Mouse (Mus musculus) ES-E14 (cell line): ENCODE measurements around the gene Celf5. TPM values are rescaled to one million over a fixed set of nuclear protein-coding genes. Genes with fewer than 3 reads are reported as not detected.

Experiments
- DNase-seq: peaks from one replicate; pipeline ENCODE4 v3.0.0-alpha.2; 2013; ENCODE audit warnings: low read depth, low spot score
- H3K27ac ChIP-seq: 2 replicates; pipeline ENCODE4 v1.5.1; 2012; ENCODE audit warnings: low read depth, mild to moderate bottlenecking, low read length, moderate library complexity, mixed read lengths; ENCODE audit not compliant: poor library complexity, insufficient read depth, severe bottlenecking
- H3K36me3 ChIP-seq: 2 replicates; pipeline ENCODE4 v1.6.1; 2012; ENCODE audit warnings: mild to moderate bottlenecking, low read length, moderate library complexity, mixed read lengths; ENCODE audit not compliant: control insufficient read depth, poor library complexity, insufficient read depth, severe bottlenecking
- H3K4me1 ChIP-seq, 2 experiments: fragments of 150-350 bp in 1 of 2; sonication (generic) in 1 of 2; 2 replicates each; pipeline ENCODE4 v1.6.1; 2012; ENCODE audit warnings: low read length in 2 of 2, mild to moderate bottlenecking in 1 of 2, mixed read lengths in 1 of 2; ENCODE audit not compliant: control insufficient read depth in 2 of 2, insufficient read depth in 2 of 2, poor library complexity in 1 of 2
- H3K4me3 ChIP-seq, 2 experiments: fragments of 150-350 bp in 1 of 2; sonication (generic) in 1 of 2; 2 replicates each; pipeline ENCODE4 v1.5.1; 2012; ENCODE audit warnings: low read length in 2 of 2, low read depth in 1 of 2, mild to moderate bottlenecking in 1 of 2, mixed read lengths in 1 of 2; ENCODE audit not compliant: insufficient read depth in 1 of 2, poor library complexity in 1 of 2, severe bottlenecking in 1 of 2
- H3K9ac ChIP-seq: 2 replicates; pipeline ENCODE4 v1.6.1; 2012; ENCODE audit warnings: low read depth, mild to moderate bottlenecking, low read length, mixed read lengths; ENCODE audit not compliant: poor library complexity, insufficient read depth, severe bottlenecking
- H3K9me3 ChIP-seq: fragments of 150-350 bp; sonication (generic); 2 replicates; pipeline ENCODE4 v1.6.1; 2012; ENCODE audit warnings: low read depth, mild to moderate bottlenecking, low read length; ENCODE audit not compliant: control insufficient read depth, insufficient read depth
- CHD2 ChIP-seq: IDR thresholded peaks from 2 replicates; pipeline ENCODE4 v1.6.1; 2014; ENCODE audit warnings: mild to moderate bottlenecking, low read depth, low read length, inconsistent platforms
- HCFC1 ChIP-seq: IDR thresholded peaks from 2 replicates; pipeline ENCODE4 v1.6.1; 2012; ENCODE audit warnings: low read length, inconsistent platforms, borderline replicate concordance; ENCODE audit not compliant: insufficient read depth
- MAFK ChIP-seq: IDR thresholded peaks from 2 replicates; pipeline ENCODE4 v1.6.1; 2014; ENCODE audit warnings: mild to moderate bottlenecking, low read depth, low read length, inconsistent platforms; ENCODE audit not compliant: insufficient read depth
- ZC3H11A ChIP-seq: IDR thresholded peaks from 2 replicates; pipeline ENCODE4 v1.6.1; 2012; ENCODE audit warnings: low read depth, mild to moderate bottlenecking, inconsistent platforms, low read length, borderline replicate concordance
- ZNF384 ChIP-seq: IDR thresholded peaks from 2 replicates; pipeline ENCODE4 v1.6.1; 2012; ENCODE audit warnings: low read depth, low read length, inconsistent platforms
- in situ Hi-C, 2 experiments: fragments of 600-800 bp; cut with MboI; formaldehyde crosslinking; loops; one replicate each; pipeline ENCODE4 v1.15.1; 2025; ENCODE audit warnings: low sequenced_read_pairs in 2 of 2, inconsistent platforms in 1 of 2; ENCODE audit not compliant: unreplicated experiment in 2 of 2
- total RNA-seq: library from RNA; depleted of rRNA; stranded (reverse); fragments of 300-350 nt; gene quantifications from 2 replicates; pipeline ENCODE4 v1.2.3, GENCODE M21; 2012; rRNA removed

Celf5 gene
- 5.0 and 8.2 TPM in 2 replicates for total RNA-seq

- Histone ChIP-seq H3K4me3 (peak within 1 kb of the TSS; percentile 76 to 84), H3K9me3 (no peaks in the 10 kb centered on the region), H3K36me3 (peaks cover 15% of the 10 kb centered on the region), H3K9ac (peak within 1 kb of the TSS; percentile 60), H3K27ac (no peak within 1 kb of the TSS), H3K4me1 (peaks cover 0 to 26% of the 10 kb centered on the region in 2 experiments; a peak in 2 of 4 replicates)
- no peak for TF ChIP-seq CHD2
- TF ChIP-seq HCFC1: 0 out of 2 replicates have a peak, but pooled peaks have one; percentile 36
- TF ChIP-seq ZC3H11A: no peak
- 0 out of 2 replicates have a peak, but pooled peaks have one; percentile 6 for TF ChIP-seq ZNF384
- in situ Hi-C loops: no loop called here
- no peak for DNase-seq
Measured at GRCm38 (mm10) chr10:81482533-81482889, at the start of gene Celf5. Celf5 (minus strand) TSS chr10:81482709.

- H3K9ac ChIP-seq: no peak overlapping the region
- no peak for TF ChIP-seq CHD2
- TF ChIP-seq HCFC1: no peak
- no peak for TF ChIP-seq ZNF384
- no peak for TF ChIP-seq MAFK
- TF ChIP-seq ZC3H11A: no peak; the same call in 1 of the 2 replicates
- DNase-seq: no peak
- H3K27ac ChIP-seq: no peak overlapping the region
- peaks cover 0 to 14% of the 10 kb centered on the region in 2 experiments; a peak in 1 of 4 replicates for H3K4me1 ChIP-seq
- H3K9me3 ChIP-seq: no peaks in the 10 kb centered on the region
- in situ Hi-C loops: no loop called here
- no peak overlapping the region for H3K4me3 ChIP-seq
- peaks cover 16% of the 10 kb centered on the region for H3K36me3 ChIP-seq
Measured at GRCm38 (mm10) chr10:81526779-81527178, 44.3 kb upstream of the Celf5 start.

- no peak for DNase-seq
- no peak overlapping the region; the same call in 1 of the 2 replicates for H3K9ac ChIP-seq
- peaks cover 4% of the 10 kb centered on the region for H3K36me3 ChIP-seq
- no peak overlapping the region for H3K4me3 ChIP-seq
- no peaks in the 10 kb centered on the region for H3K9me3 ChIP-seq
- H3K27ac ChIP-seq: no peak overlapping the region
- H3K4me1 ChIP-seq: peaks cover 0 to 11% of the 10 kb centered on the region in 2 experiments; a peak in 1 of 4 replicates
- TF ChIP-seq CHD2 (no peak), MAFK (no peak), ZNF384 (no peak)
- in situ Hi-C loops: no loop called here
Measured at GRCm38 (mm10) chr10:81525017-81525694, 42.6 kb upstream of the Celf5 start.

GRCm38 (mm10) chr10:81524051-81524605 lies 41.6 kb upstream of the Celf5 start, which contains the start of gene Gna15:
Gna15 (minus strand) TSS chr10:81524225.
- Histone ChIP-seq H3K36me3 (peaks cover 2% of the 10 kb centered on the region; the same call in 1 of the 2 replicates), H3K4me3 (peak within 1 kb of the TSS in 1 of 2 experiments; percentile 15; a peak in 2 of 4 replicates), H3K9me3 (no peaks in the 10 kb centered on the region), H3K27ac (no peak within 1 kb of the TSS; the same call in 1 of the 2 replicates), H3K9ac (peak within 1 kb of the TSS; percentile 12), H3K4me1 (peaks cover 0 to 11% of the 10 kb centered on the region in 2 experiments; a peak in 1 of 4 replicates)
- TF ChIP-seq ZNF384 (no peak), HCFC1 (no peak)
- no peak for DNase-seq
- in situ Hi-C loops: no loop called here
